Mouse (Mus musculus): Measurements from ENCODE around the gene Nuak2. TPM values are rescaled to one million over a fixed set of nuclear protein-coding genes. Genes with fewer than 3 reads are reported as not detected.

Gene Nuak2
- polyA plus RNA-seq, 2 experiments from 2014 or later = 2.0 TPM

DNA sequence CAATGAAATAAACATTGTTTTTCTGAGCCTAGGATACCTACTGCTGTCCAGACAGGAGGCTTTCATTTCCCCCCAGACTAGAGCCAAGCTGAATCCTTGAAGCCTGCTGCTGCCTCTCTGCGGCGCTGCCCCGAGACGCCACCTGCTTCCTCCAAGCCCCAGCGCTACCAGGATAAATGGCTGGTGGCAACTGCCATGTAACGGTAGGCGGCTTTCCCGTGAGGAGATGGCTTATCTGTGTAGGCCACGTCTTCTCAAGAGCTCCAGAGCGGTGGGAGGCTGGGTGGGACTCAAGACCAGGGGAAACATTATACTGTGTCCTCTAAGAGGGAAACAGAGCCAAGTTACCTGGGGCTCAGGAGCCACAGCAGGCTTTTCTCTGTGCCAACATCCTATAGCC lies 66.0 kb downstream of the Nuak2 start:
- no peak for ATAC-seq

Other genes with a start within 250 kb of the Nuak2 start
- gene Mfsd4a, start 248.1 kb upstream of the Nuak2 start, polyA plus RNA-seq (2017; shearing (Covaris generic)) = 10 to 100 TPM; 39.0 to 45.4 TPM
- not detected for gene Cdk18, start 176.4 kb upstream of the Nuak2 start, polyA plus RNA-seq (2017; shearing (Covaris generic))
- gene Lemd1, start 124.7 kb upstream of the Nuak2 start, polyA plus RNA-seq (2017; shearing (Covaris generic)) = not detected
- not detected for gene AC124108.1, start 124.7 kb upstream of the Nuak2 start, polyA plus RNA-seq (2017; shearing (Covaris generic))
- gene Gm10188, start 86.4 kb upstream of the Nuak2 start, polyA plus RNA-seq (2017; shearing (Covaris generic)) = not detected
- gene Klhdc8a, start 17.5 kb upstream of the Nuak2 start, polyA plus RNA-seq (2017; shearing (Covaris generic)) = not detected
- gene Tmcc2, start 75.2 kb downstream of the Nuak2 start, polyA plus RNA-seq (2017; shearing (Covaris generic)) = 1 to 10 TPM in 1 of 2 experiments, under 1 TPM in 1; 0.54 to 1.6 TPM
- gene Dstyk, start 101.4 kb downstream of the Nuak2 start, polyA plus RNA-seq (2017; shearing (Covaris generic)) = 1 to 10 TPM; 4.0 to 4.3 TPM
- gene Rbbp5, start 161.2 kb downstream of the Nuak2 start, polyA plus RNA-seq (2017; shearing (Covaris generic)) = 10 to 100 TPM; 29.0 to 30.0 TPM
- gene Tmem81, start 190.1 kb downstream of the Nuak2 start, polyA plus RNA-seq (2017; shearing (Covaris generic)) = 1 to 10 TPM; 3.2 to 6.5 TPM
- not detected for gene Cntn2, start 227.1 kb downstream of the Nuak2 start, polyA plus RNA-seq (2017; shearing (Covaris generic))

All from activated CD4-positive, CD25-positive, alpha-beta regulatory T cell, adult 4 months (primary cell).